Mouse (Mus musculus) limb, embryonic 13.5 days (tissue): Measurements from ENCODE around the gene Wnt9b. TPM values are rescaled to one million over a fixed set of nuclear protein-coding genes. Genes with fewer than 3 reads are reported as not detected.

Experiments
- ATAC-seq: fragments of 200-750 bp; cut with Nextera tagmentation; 2 replicates; pipeline ENCODE4 v1.8.0; 2017; ENCODE audit warnings: low read depth, moderate number of reproducible peaks, moderate TSS enrichment; ENCODE audit not compliant: low FRiP score
- H3K27ac ChIP-seq: fragments of 300-500 bp; sonication (generic); 2 replicates; pipeline ENCODE4 v1.5.1; 2015; ENCODE audit warnings: inconsistent platforms, mild to moderate bottlenecking, moderate library complexity
- H3K27me3 ChIP-seq: fragments of 300-500 bp; sonication (generic); 2 replicates; pipeline ENCODE4 v1.6.1; 2015; ENCODE audit warnings: mild to moderate bottlenecking, inconsistent platforms
- H3K36me3 ChIP-seq: fragments of 300-500 bp; sonication (generic); 2 replicates; pipeline ENCODE4 v1.6.1; 2015; ENCODE audit warnings: inconsistent platforms, mild to moderate bottlenecking, moderate library complexity
- H3K4me1 ChIP-seq: fragments of 300-500 bp; sonication (generic); 2 replicates; pipeline ENCODE4 v1.6.1; 2015; ENCODE audit warnings: inconsistent platforms
- H3K4me2 ChIP-seq: fragments of 300-500 bp; sonication (generic); replicated peaks from 2 replicates; pipeline ENCODE4 v1.6.1; 2015; ENCODE audit warnings: inconsistent platforms, mild to moderate bottlenecking, moderate library complexity
- H3K4me3 ChIP-seq: fragments of 300-500 bp; sonication (generic); 2 replicates; pipeline ENCODE4 v1.5.1; 2015; ENCODE audit warnings: moderate library complexity, mild to moderate bottlenecking, inconsistent platforms
- H3K9ac ChIP-seq: fragments of 300-500 bp; sonication (generic); 2 replicates; pipeline ENCODE4 v1.6.1; 2015; ENCODE audit warnings: mild to moderate bottlenecking, inconsistent platforms
- H3K9me3 ChIP-seq: fragments of 300-500 bp; sonication (generic); 2 replicates; pipeline ENCODE4 v1.6.1; 2016; ENCODE audit warnings: inconsistent platforms
- WGBS: fragments of 180-500 bp; shearing (Covaris S2); methylation state at CpG from one replicate; pipeline ENCODE4 v1.1.7; 2015; 5-methylcytosine and 5-hydroxymethylcytosine counted together
- polyA plus RNA-seq: library from polyadenylated mRNA; unstranded; fragments of >200 nt; fragmentation: Nextera tagmentation; extraction: Ambion mirVana; gene quantifications from 2 replicates; pipeline ENCODE4 v1.2.1, GENCODE M21; 2015

Gene Wnt9b
- polyA plus RNA-seq, 1 experiment from 2014 or later, result 1.1 TPM

DNA sequence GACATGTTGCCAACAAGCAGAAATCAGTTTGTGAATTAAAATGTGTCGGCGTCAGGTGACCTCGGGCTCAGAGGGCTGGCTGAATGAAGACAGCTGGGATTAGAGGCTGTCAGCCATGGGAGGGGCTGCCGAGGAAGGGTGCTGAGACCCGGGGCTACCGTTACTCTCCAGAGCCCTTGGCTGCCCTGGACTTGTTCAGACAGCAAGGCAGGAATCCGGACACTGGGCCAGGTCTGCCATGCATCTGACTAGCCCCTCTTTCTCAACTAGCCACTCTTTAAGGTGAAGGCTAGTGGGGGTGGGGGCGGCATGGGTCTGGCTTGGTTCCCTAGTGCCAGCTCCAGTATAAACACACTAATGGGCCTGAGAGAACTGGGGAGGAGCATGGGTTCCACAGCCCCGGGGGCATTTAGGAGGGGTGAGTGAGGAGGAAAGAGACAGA, 27.6 kb downstream of the Wnt9b start:
- Histone ChIP-seq H3K27me3 (no peaks in the 10 kb centered on the region), H3K4me1 (peaks cover 12% of the 10 kb centered on the region), H3K4me2 (peak overlapping the region; percentile 54), H3K4me3 (peak overlapping the region; percentile 17), H3K36me3 (no peaks in the 10 kb centered on the region), H3K9ac (no peak overlapping the region), H3K27ac (no peak overlapping the region; the same call in 1 of the 2 replicates), H3K9me3 (no peaks in the 10 kb centered on the region)
- 22% methylated on average over 9 of the region's 9 CpGs for WGBS
- peak; percentile 48 for ATAC-seq

DNA sequence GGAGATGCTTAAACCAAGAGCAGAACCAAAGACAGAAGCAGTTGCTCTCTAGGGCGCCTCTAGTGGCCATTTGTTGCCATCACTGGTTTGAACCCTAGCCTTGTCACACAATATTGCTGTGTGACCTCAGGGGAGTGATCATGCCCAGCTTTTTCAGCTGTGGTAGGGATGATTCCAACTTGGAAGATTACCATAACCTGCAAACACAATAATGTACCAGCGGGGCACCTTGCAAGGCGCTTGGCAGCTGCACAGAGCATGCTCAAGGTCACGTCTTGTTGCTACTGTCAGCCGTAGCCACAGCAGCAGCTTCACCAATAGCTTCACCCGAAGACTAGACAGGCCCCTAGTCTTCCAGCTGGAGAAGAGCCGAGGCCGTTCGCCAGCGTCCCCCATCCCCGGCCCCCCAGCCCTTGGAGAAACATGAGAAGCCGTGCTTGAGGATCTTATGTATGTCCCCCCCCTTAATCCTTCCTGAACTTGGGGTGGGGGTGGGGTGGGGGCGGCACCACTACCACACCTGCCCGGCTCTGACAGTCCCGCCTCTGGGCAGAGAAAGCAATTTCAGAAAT, 28.1 kb downstream of the Wnt9b start:
- Histone ChIP-seq H3K4me3 (peak overlapping the region; percentile 17), H3K9ac (no peak overlapping the region), H3K36me3 (no peaks in the 10 kb centered on the region), H3K4me2 (peak overlapping the region; percentile 54), H3K27me3 (no peaks in the 10 kb centered on the region), H3K9me3 (no peaks in the 10 kb centered on the region), H3K27ac (no peak overlapping the region), H3K4me1 (peaks cover 12% of the 10 kb centered on the region)
- ATAC-seq, result peak; percentile 44
- WGBS, result 27% methylated on average over 15 of the region's 15 CpGs

DNA sequence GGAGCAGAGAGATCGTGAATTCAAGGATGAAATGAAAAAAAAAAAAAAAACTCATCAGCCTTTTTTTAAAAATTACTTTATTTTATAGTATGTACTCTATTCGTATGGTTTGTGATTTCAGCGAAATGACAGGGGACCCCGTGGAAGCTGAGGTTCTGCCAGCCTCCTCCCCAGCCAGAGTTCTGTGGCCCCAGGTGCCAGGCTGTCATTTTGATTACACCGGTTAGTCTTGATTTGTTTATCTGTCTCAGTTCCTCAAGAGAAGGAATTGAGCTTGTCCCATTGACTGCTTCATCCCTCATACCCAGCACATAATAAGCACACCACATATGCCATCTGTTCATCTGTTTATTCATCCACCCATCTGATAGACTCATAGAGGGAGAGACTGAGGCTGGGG, 30.2 kb downstream of the Wnt9b start:
- Histone ChIP-seq H3K36me3 (no peaks in the 10 kb centered on the region), H3K4me1 (peaks cover 12% of the 10 kb centered on the region), H3K9ac (no peak overlapping the region), H3K4me2 (no peak overlapping the region), H3K27ac (no peak overlapping the region), H3K27me3 (no peaks in the 10 kb centered on the region), H3K9me3 (no peaks in the 10 kb centered on the region), H3K4me3 (no peak overlapping the region)
- 80% methylated on average over 5 of the region's 5 CpGs for WGBS
- ATAC-seq, result no peak

- peaks cover 8% of the 10 kb centered on the region for H3K4me1 ChIP-seq
These were observed 32.6 kb downstream of the Wnt9b start for GRCm38 (mm10) chr11:103716971-103717370.

GRCm38 (mm10) chr11:103714074-103714473, 35.5 kb downstream of the Wnt9b start:
- Histone ChIP-seq H3K4me1 (peaks cover 5% of the 10 kb centered on the region; the same call in 1 of the 2 replicates), H3K9ac (no peak overlapping the region), H3K9me3 (no peaks in the 10 kb centered on the region), H3K36me3 (no peaks in the 10 kb centered on the region), H3K4me3 (no peak overlapping the region), H3K27me3 (0 out of 2 replicates have a peak, but pooled peaks cover 4% of the 10 kb centered on the region), H3K4me2 (no peak overlapping the region), H3K27ac (no peak overlapping the region)
- 79% methylated on average over 2 of the region's 2 CpGs for WGBS
- ATAC-seq, result no peak

More at GRCm38 (mm10) chr11:103716971-103717370, 32.6 kb downstream of the Wnt9b start:
- no peak overlapping the region for H3K9ac ChIP-seq
- H3K27ac ChIP-seq, result no peak overlapping the region
- no peaks in the 10 kb centered on the region for H3K9me3 ChIP-seq
- no peak overlapping the region for H3K4me3 ChIP-seq
- H3K4me2 ChIP-seq, result no peak overlapping the region
- no peaks in the 10 kb centered on the region for H3K36me3 ChIP-seq
- ATAC-seq, result no peak
- 58% methylated on average over 9 of the region's 9 CpGs for WGBS
- H3K27me3 ChIP-seq, result no peaks in the 10 kb centered on the region

GRCm38 (mm10) chr11:103711851-103712587, 37.6 kb downstream of the Wnt9b start:
- no peak overlapping the region for H3K9ac ChIP-seq
- no peak for ATAC-seq
- H3K27me3 ChIP-seq, result 0 out of 2 replicates have a peak, but pooled peaks cover 4% of the 10 kb centered on the region
- 35% methylated on average over 28 of the region's 28 CpGs for WGBS
- no peaks in the 10 kb centered on the region for H3K36me3 ChIP-seq
- H3K9me3 ChIP-seq, result no peaks in the 10 kb centered on the region
- H3K4me3 ChIP-seq, result no peak overlapping the region
- no peak overlapping the region for H3K27ac ChIP-seq
- H3K4me1 ChIP-seq, result peaks cover 5% of the 10 kb centered on the region; the same call in 1 of the 2 replicates
- no peak overlapping the region for H3K4me2 ChIP-seq

DNA sequence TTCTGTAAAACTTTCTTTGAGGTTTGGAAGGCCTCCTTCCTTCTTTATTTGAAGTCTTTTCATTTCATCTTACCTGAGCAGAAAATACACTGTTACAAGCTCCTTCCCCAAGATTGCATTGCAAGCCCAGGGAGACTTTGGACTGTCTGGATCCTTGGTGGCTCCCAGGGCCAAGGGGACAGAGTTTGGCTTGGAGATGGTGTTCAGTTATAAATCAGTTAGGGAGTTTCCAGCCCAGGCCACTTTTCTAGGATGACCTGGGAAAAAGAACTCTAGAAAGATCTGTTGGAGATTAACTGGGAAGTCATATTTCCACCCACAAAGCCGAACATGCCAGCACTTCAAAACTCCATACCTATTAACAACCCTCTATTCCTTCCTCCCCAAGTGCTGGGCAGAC, 39.6 kb downstream of the Wnt9b start:
- Histone ChIP-seq H3K9me3 (no peaks in the 10 kb centered on the region), H3K4me2 (no peak overlapping the region), H3K36me3 (no peaks in the 10 kb centered on the region), H3K27me3 (0 out of 2 replicates have a peak, but pooled peaks cover 4% of the 10 kb centered on the region), H3K4me3 (no peak overlapping the region), H3K4me1 (peaks cover 5% of the 10 kb centered on the region; the same call in 1 of the 2 replicates), H3K9ac (no peak overlapping the region), H3K27ac (no peak overlapping the region)
- 76% methylated on average over 1 of the region's 1 CpGs for WGBS
- ATAC-seq, result no peak

DNA sequence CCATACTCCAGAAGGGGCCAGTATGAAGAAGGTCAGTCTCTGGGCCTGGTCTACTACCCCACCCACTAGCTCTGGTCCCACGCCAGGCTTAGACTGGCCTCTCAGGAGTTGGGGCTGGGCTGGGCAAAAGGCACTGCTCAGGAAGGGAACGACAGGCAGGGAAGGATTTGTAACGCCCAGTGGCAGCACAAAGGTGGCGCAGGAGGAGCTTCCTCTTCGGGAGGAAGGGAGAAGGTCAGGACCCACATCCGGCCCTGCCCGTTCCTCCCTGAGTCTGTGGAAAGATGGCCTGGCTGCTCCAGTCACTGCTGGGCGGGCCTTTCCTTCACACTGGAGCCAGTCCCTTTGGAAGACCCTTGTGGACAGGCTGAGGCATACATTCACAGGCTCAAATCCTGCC, 42.6 kb downstream of the Wnt9b start:
- Histone ChIP-seq H3K9me3 (no peaks in the 10 kb centered on the region), H3K36me3 (no peaks in the 10 kb centered on the region), H3K4me3 (no peak overlapping the region), H3K27me3 (0 out of 2 replicates have a peak, but pooled peaks cover 4% of the 10 kb centered on the region), H3K4me2 (no peak overlapping the region), H3K27ac (no peak overlapping the region), H3K4me1 (peaks cover 5% of the 10 kb centered on the region; the same call in 1 of the 2 replicates), H3K9ac (no peak overlapping the region)
- no peak for ATAC-seq
- WGBS, result 54% methylated on average over 8 of the region's 8 CpGs

GRCm38 (mm10) chr11:103698226-103698625, 51.4 kb downstream of the Wnt9b start:
- Histone ChIP-seq H3K4me2 (peak overlapping the region; percentile 66), H3K9ac (peak overlapping the region; percentile 91), H3K27me3 (no peaks in the 10 kb centered on the region), H3K9me3 (no peaks in the 10 kb centered on the region), H3K27ac (peak overlapping the region; percentile 96), H3K4me1 (peaks cover 17% of the 10 kb centered on the region), H3K4me3 (peak overlapping the region; percentile 98), H3K36me3 (0 out of 2 replicates have a peak, but pooled peaks cover 3% of the 10 kb centered on the region)
- no peak for ATAC-seq
- WGBS, result 76% methylated on average over 2 of the region's 2 CpGs

- Histone ChIP-seq H3K27ac (peak within 1 kb of the TSS; percentile 96), H3K9me3 (no peaks in the 10 kb centered on the region), H3K4me3 (peak within 1 kb of the TSS; percentile 98), H3K4me1 (peaks cover 17% of the 10 kb centered on the region), H3K4me2 (peak within 1 kb of the TSS; percentile 66), H3K36me3 (peaks cover 4% of the 10 kb centered on the region; the same call in 1 of the 2 replicates), H3K9ac (peak within 1 kb of the TSS; percentile 91), H3K27me3 (no peaks in the 10 kb centered on the region)
- under 1% methylated on average over 57 of the region's 57 CpGs for WGBS
- ATAC-seq, result peak; percentile 97
These were observed 52.0 kb downstream of the Wnt9b start, which contains the start of gene Gosr2 for GRCm38 (mm10) chr11:103697565-103698176. Gene Gosr2, minus strand, starts transcription at chr11:103697898.

- Histone ChIP-seq H3K9ac (peak overlapping the region; percentile 91), H3K9me3 (no peaks in the 10 kb centered on the region), H3K4me1 (peaks cover 17% of the 10 kb centered on the region), H3K4me2 (peak overlapping the region; percentile 66), H3K36me3 (peaks cover 6% of the 10 kb centered on the region; the same call in 1 of the 2 replicates), H3K27me3 (no peaks in the 10 kb centered on the region), H3K4me3 (peak overlapping the region; percentile 98), H3K27ac (peak overlapping the region; percentile 96)
- no peak for ATAC-seq
- WGBS, result 2% methylated on average over 18 of the region's 18 CpGs
These were observed 52.6 kb downstream of the Wnt9b start for GRCm38 (mm10) chr11:103696851-103697564.
